Mouse (Mus musculus) heart, embryonic 10.5 days (tissue): ENCODE data around the gene Magohb. TPM values are rescaled to one million over a fixed set of nuclear protein-coding genes. Genes with fewer than 3 reads are reported as not detected.
A peak's percentile ranks its signal among the peaks of the same experiment; 100 is the strongest.
"Not testable (repeated sequence)": the region's sequence is repeated elsewhere in the genome, so short reads cannot be mapped to it uniquely, and the experiment has no call there.

Experiments
- DNase-seq: peaks from one replicate; pipeline ENCODE4 v3.0.0-alpha.2; 2017; ENCODE audit warnings: low spot score
- H3K27ac ChIP-seq: fragments of 300-500 bp; sonication (generic); 2 replicates; pipeline ENCODE4 v1.5.1; 2016; ENCODE audit warnings: mild to moderate bottlenecking
- H3K27me3 ChIP-seq: fragments of 300-500 bp; sonication (generic); 2 replicates; pipeline ENCODE4 v1.6.1; 2016; ENCODE audit warnings: mild to moderate bottlenecking; ENCODE audit not compliant: poor library complexity, insufficient read depth, severe bottlenecking
- H3K36me3 ChIP-seq: fragments of 300-500 bp; sonication (generic); 2 replicates; pipeline ENCODE4 v1.6.1; 2016; ENCODE audit warnings: mild to moderate bottlenecking, moderate library complexity
- H3K4me1 ChIP-seq: fragments of 300-500 bp; sonication (generic); 2 replicates; pipeline ENCODE4 v1.6.1; 2016; ENCODE audit warnings: mild to moderate bottlenecking
- H3K4me3 ChIP-seq: fragments of 300-500 bp; sonication (generic); 2 replicates; pipeline ENCODE4 v1.5.1; 2016; ENCODE audit warnings: mild to moderate bottlenecking, moderate library complexity
- H3K9me3 ChIP-seq: fragments of 300-500 bp; sonication (generic); 2 replicates; pipeline ENCODE4 v1.6.1; 2016; ENCODE audit warnings: mild to moderate bottlenecking, moderate library complexity
- WGBS: fragments of 180-500 bp; shearing (Covaris S2); methylation state at CpG from one replicate; pipeline ENCODE4 v1.1.7; 2016; 5-methylcytosine and 5-hydroxymethylcytosine counted together
- polyA plus RNA-seq: library from polyadenylated mRNA; unstranded; fragments of >200 nt; fragmentation: Nextera tagmentation; extraction: Ambion mirVana; gene quantifications from 2 replicates; pipeline ENCODE4 v1.2.1, GENCODE M21; 2016

Magohb gene
- polyA plus RNA-seq, 1 experiment from 2014 or later: 52.2 TPM

- peaks cover 7% of the 10 kb centered on the region; the same call in 1 of the 2 replicates for H3K36me3 ChIP-seq
- H3K27me3 ChIP-seq: no peaks in the 10 kb centered on the region
- WGBS: 21% methylated on average over 10 of the region's 10 CpGs
- no peak for DNase-seq
- peaks cover 9% of the 10 kb centered on the region for H3K4me1 ChIP-seq
- peak overlapping the region; percentile 96 for H3K27ac ChIP-seq
- peak overlapping the region; percentile 83 for H3K4me3 ChIP-seq
- no peaks in the 10 kb centered on the region for H3K9me3 ChIP-seq
Observed at GRCm38 (mm10) chr6:131292276-131292990, 611 bp downstream of the Magohb start.

- WGBS: 18% methylated on average over 2 of the region's 2 CpGs
- Histone ChIP-seq H3K9me3 (no peaks in the 10 kb centered on the region), H3K27me3 (no peaks in the 10 kb centered on the region), H3K4me1 (peaks cover 9% of the 10 kb centered on the region), H3K36me3 (peaks cover 12% of the 10 kb centered on the region; the same call in 1 of the 2 replicates), H3K27ac (no peak overlapping the region), H3K4me3 (no peak overlapping the region)
- DNase-seq: no peak
Observed at GRCm38 (mm10) chr6:131290430-131290829, 2.6 kb downstream of the Magohb start.

DNA sequence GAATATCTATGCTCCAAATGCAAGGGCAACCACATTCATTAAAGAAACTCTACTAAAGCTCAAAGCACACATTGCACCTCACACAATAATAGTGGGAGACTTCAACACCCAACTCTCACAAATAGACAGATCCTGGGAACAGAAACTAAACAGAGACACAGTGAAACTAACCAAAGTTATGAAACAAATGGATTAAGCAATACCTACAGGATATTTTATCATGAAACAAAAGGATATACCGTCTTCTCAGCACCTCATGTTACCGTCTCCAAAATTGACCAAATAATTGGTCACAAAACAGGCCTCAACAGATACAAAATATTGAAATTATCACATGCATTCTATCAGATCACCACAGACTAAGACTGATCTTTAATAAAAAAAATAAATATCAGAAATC, 14.9 kb downstream of the Magohb start:
- H3K4me3 ChIP-seq, H3K9me3 ChIP-seq, H3K27me3 ChIP-seq, DNase-seq, H3K27ac ChIP-seq, H3K4me1 ChIP-seq: not testable (repeated sequence)
- H3K36me3 ChIP-seq: peaks cover 11% of the 10 kb centered on the region
- WGBS: 94% methylated on average over 2 of the region's 2 CpGs

- Histone ChIP-seq H3K27me3 (no peaks in the 10 kb centered on the region), H3K27ac (no peak overlapping the region), H3K4me3 (no peak overlapping the region), H3K4me1 (no peaks in the 10 kb centered on the region), H3K9me3 (no peaks in the 10 kb centered on the region), H3K36me3 (peaks cover 1% of the 10 kb centered on the region)
- no peak for DNase-seq
- 86% methylated on average over 4 of the region's 4 CpGs for WGBS
Observed at GRCm38 (mm10) chr6:131276659-131277058, 16.4 kb downstream of the Magohb start.

DNA sequence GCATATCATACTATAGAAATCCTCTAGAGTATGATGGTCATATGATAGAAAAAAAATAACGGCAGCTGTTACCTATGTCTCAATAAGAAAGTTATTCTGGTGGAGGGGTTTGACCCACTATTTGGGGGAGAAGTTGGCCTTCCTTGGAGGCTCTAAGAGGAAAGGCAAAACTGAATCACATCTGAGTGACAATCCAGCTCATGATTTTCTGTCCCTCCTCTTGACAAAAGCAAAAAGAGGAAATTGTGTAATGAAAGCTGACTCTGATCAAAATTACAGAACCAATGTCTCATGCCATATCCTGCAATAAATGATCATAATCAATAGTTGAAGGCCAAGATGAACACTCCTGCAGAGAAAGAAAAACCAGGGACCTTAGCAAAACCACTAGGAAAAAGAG, 20.7 kb downstream of the Magohb start:
- no peaks in the 10 kb centered on the region for H3K27me3 ChIP-seq
- no peak overlapping the region for H3K4me3 ChIP-seq
- no peaks in the 10 kb centered on the region for H3K9me3 ChIP-seq
- DNase-seq: no peak
- no peaks in the 10 kb centered on the region for H3K36me3 ChIP-seq
- H3K4me1 ChIP-seq: no peaks in the 10 kb centered on the region
- 80% methylated on average over 1 of the region's 1 CpGs for WGBS
- no peak overlapping the region for H3K27ac ChIP-seq

DNA sequence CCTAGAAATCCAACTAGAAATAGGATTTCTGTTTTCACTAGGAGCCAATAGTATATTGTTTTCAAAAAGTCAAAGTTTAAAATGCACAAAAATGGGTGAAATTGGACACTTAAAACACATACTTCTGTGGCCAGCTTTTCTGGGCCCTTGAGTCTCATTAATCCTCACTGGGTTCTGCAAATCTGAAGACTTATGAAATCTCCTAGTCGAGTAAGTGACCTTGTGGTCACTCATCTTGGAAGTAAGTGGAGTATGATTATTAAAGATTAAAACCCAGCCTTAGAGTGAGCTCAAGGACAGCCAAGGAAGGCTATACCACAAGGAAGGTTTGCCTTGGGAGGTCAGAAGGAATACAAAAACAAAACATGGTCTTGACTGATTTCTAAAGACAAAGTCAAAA, 22.7 kb downstream of the Magohb start:
- no peak for DNase-seq
- 50% methylated on average over 1 of the region's 1 CpGs for WGBS
- H3K4me1 ChIP-seq: no peaks in the 10 kb centered on the region
- no peaks in the 10 kb centered on the region for H3K9me3 ChIP-seq
- H3K36me3 ChIP-seq: no peaks in the 10 kb centered on the region
- no peak overlapping the region for H3K4me3 ChIP-seq
- no peaks in the 10 kb centered on the region for H3K27me3 ChIP-seq
- H3K27ac ChIP-seq: no peak overlapping the region

DNA sequence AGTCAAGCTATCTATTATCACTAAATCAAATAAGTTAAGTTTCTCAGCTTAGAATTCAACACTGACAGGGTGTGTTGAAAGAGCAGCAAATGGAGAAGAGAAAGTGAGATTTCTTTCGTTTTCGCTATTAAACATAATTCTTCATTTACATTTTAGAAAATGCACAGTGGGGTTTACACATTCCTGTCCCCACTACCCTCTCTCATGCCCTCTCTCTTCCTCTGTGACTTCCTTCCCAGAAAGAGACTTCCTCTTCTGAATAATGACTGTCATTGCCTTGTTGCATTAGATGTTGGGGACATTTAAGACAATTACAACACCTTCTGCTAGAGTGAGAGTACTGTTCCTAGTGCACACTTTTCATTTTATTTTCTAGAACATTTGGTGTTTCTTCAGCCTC, 23.4 kb downstream of the Magohb start:
- H3K4me1 ChIP-seq: no peaks in the 10 kb centered on the region
- H3K9me3 ChIP-seq: no peaks in the 10 kb centered on the region
- H3K27ac ChIP-seq: no peak overlapping the region
- no peaks in the 10 kb centered on the region for H3K27me3 ChIP-seq
- H3K36me3 ChIP-seq: no peaks in the 10 kb centered on the region
- H3K4me3 ChIP-seq: no peak overlapping the region
- no peak for DNase-seq
- 89% methylated on average over 2 of the region's 2 CpGs for WGBS

DNA sequence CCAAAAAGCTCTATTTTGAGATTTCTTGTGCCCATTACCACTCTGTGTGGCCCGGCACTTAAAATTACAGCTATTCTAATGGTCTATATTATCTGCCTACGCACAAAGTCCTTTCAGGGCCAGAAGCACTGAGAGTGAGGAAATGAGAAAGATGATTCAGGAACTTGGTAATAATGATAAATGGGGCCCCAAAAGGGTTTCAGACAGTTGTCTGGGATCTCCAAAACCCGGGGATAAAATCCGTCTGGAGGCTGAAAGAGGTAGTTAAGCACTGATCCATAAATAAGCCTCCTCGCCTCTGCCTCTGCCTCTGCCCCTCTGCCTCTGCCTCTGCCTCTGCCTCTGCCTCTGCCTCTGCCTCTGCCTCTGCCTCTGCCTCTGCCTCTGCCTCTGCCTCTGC, 28.9 kb downstream of the Magohb start:
- Histone ChIP-seq H3K27ac (no peak overlapping the region), H3K9me3 (no peaks in the 10 kb centered on the region), H3K4me1 (no peaks in the 10 kb centered on the region), H3K36me3 (no peaks in the 10 kb centered on the region), H3K27me3 (no peaks in the 10 kb centered on the region), H3K4me3 (no peak overlapping the region)
- WGBS: 86% methylated on average over 5 of the region's 5 CpGs
- DNase-seq: no peak

DNA sequence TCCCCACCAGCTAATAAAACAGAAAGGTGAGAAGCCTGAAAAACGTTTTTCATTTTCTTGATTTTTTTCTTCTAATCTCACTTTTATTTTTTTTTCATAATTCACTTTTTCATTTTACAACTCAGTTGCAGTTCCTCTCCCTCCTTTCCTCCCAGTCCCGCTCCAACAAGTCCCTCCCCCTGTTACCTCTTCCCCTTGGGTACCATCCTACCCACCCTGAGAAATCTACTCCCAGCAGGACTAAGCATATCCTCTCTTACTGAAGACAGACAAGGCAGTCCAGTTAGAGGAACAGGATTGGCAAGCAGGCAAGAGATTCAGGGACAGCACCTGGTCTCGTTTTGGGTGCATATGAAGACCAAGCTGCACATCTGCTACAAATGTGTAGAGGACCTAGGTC, 30.3 kb downstream of the Magohb start:
- Histone ChIP-seq H3K4me1 (no peaks in the 10 kb centered on the region), H3K27ac (no peak overlapping the region), H3K36me3 (no peaks in the 10 kb centered on the region), H3K9me3 (no peaks in the 10 kb centered on the region), H3K4me3 (no peak overlapping the region), H3K27me3 (no peaks in the 10 kb centered on the region)
- WGBS: 56% methylated on average over 3 of the region's 3 CpGs
- no peak for DNase-seq

DNA sequence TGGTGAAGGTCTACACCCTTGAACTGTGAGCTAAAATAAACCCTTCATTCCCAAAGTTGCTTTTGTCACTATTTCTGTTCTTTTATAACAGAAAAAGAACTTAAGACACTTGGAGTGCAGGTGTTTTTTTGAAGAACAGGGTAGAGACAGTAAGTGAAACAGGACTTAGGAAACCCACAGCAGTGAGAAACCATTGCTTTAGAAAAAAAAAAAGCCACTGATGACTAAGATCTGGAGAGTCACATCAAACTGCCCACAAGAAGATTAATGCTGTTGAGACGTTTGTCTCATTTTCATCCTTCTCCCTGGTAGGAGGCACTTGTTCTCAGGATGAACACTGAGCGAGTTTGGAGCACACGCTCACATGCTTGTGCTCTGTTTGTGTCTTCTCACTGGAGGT, 31.0 kb downstream of the Magohb start:
- no peak overlapping the region for H3K4me3 ChIP-seq
- H3K27me3 ChIP-seq: no peaks in the 10 kb centered on the region
- no peaks in the 10 kb centered on the region for H3K36me3 ChIP-seq
- DNase-seq: no peak
- no peaks in the 10 kb centered on the region for H3K9me3 ChIP-seq
- no peak overlapping the region for H3K27ac ChIP-seq
- no peaks in the 10 kb centered on the region for H3K4me1 ChIP-seq
- 79% methylated on average over 3 of the region's 3 CpGs for WGBS

GRCm38 (mm10) chr6:131247206-131247605, 45.8 kb downstream of the Magohb start, which contains the start of gene Klra2:
TSS of gene Klra2 (minus strand) at chr6:131247362.
- H3K27me3 ChIP-seq: no peaks in the 10 kb centered on the region
- no peaks in the 10 kb centered on the region for H3K36me3 ChIP-seq
- no peaks in the 10 kb centered on the region for H3K9me3 ChIP-seq
- H3K27ac ChIP-seq: no peak within 1 kb of the TSS
- no peaks in the 10 kb centered on the region for H3K4me1 ChIP-seq
- WGBS: 68% methylated on average over 2 of the region's 2 CpGs
- no peak for DNase-seq
- H3K4me3 ChIP-seq: no peak within 1 kb of the TSS

DNA sequence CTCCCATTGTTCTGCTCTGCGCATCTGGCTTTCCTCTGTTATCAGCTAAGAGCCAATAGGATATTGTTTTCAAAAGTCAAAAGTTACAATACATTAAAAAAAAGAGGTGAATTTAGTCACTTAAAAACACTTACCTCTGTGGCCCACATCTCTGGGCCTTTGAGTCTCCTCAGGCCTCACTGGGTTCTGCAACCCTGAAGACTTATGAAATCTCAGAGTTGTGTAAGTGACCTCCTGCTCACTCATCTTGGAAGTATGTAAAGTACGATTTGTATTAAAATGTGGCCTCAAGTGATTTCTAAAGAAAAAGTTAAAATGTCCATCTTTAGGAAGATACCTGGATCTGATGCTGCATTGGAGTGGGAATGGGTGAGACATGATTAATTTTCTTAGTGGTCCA, 48.0 kb downstream of the Magohb start:
- Histone ChIP-seq H3K27me3 (no peaks in the 10 kb centered on the region), H3K9me3 (no peaks in the 10 kb centered on the region), H3K4me3 (no peak overlapping the region), H3K4me1 (no peaks in the 10 kb centered on the region), H3K27ac (no peak overlapping the region), H3K36me3 (no peaks in the 10 kb centered on the region)
- WGBS: 61% methylated on average over 2 of the region's 2 CpGs
- no peak for DNase-seq
